Mouse (Mus musculus) megakaryocyte-erythroid progenitor cell, adult 5-6 weeks (primary cell): ENCODE measurements around the gene Kel. TPM values are rescaled to one million over a fixed set of nuclear protein-coding genes. Genes with fewer than 3 reads are reported as not detected.

ENCODE experiments used
- ATAC-seq: replicated peaks from 2 replicates; pipeline ENCODE4 v1.8.0; 2016; ENCODE audit warnings: mild to moderate bottlenecking, inconsistent platforms; ENCODE audit not compliant: severe bottlenecking, poor library complexity, low FRiP score, low TSS enrichment
- total RNA-seq, 2 experiments: library from RNA; stranded (forward) in 1 of 2; stranded (reverse) in 1 of 2; fragments of 200-1000, 215-1000 nt in 1 of 2; fragments of >200 nt in 1 of 2; fragmentation: Nextera tagmentation in 1 of 2; gene quantifications; 2 replicates each; pipeline ENCODE4 v1.2.3; 2014 to 2017

Kel gene
- total RNA-seq, 2 experiments from 2014 or later, result 132 to 549 TPM

- peak; percentile 66 for ATAC-seq
Observed at GRCm38 (mm10) chr6:41654648-41655047, 49.5 kb downstream of the Kel start.

GRCm38 (mm10) chr6:41653173-41653572, 51.0 kb downstream of the Kel start:
- no peak for ATAC-seq

DNA sequence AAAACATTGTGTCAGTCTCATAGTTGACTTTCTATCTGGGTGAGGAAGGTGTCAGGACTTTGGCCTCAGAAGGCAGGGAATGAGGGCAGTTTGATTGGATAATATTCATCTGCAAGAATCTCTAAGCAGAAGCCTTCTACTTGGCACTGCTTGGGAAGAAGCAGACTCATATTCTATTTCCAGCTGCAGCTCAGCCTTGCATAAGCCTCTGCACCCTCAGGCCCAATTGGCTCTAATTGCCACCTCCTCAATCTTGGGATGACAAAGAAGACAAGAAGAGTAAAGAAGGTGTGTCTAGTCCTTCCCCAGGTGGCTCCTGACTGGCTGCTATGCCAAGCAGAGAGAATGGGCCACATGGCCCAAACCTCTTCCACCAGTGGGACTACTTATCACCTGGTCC, 57.5 kb downstream of the Kel start:
- no peak for ATAC-seq

- ATAC-seq, result no peak
Observed at GRCm38 (mm10) chr6:41646220-41646619, 57.9 kb downstream of the Kel start.

DNA sequence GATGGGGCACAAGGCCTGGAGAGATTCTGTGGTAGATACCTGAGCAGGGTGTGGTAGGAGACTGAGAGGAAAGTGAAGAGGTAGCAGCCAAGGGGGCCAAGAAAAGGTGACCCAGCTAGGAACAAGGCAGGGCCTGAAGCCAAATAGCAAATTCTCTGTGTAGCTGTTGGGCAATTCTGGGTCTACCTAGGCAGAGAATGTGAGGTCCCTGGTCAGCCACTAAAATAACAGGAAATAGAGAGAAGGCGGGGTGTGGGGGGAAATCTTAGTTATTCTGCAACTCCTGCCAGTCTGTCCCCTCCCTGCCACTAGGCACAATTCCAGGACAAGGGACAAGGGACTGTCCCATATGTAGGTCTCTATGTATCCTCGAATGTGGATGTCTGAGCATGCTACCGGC, 60.9 kb downstream of the Kel start:
- no peak for ATAC-seq

GRCm38 (mm10) chr6:41642765-41643164, 61.4 kb downstream of the Kel start:
- no peak for ATAC-seq

DNA sequence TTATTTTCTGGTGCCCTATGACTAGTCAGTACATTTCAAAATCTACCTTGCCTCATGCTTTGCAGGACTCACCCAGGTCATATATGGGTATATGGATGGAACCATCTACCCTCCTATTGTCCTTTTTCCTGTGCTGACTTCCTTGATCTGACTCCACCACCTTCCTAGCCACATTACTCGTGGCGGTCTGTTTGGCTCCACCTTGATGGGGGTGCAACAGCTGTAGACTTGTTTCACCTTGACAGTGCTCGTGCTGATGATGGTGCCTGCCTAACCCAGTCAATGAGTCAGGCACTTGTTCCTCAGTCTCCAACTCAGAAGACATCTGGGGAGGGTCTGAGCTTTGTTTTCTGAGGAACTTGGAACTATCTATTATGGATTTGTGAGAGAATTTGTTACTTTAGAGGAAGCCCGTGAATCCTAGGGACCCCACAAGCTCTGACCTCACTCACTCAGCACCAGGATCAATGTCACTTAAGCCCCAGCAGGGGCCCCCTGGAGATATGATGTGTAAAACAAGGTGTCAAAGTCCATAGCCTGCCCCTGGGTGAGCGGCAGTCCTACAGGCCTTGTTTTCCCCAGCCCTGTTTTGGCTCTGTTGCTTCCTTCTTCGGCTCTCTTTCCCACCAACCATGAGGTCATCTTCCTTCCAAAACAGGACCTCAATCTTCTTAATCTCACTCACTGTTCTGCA, 62.8 kb downstream of the Kel start:
- ATAC-seq, result no peak

GRCm38 (mm10) chr6:41640449-41640848, 63.7 kb downstream of the Kel start:
- no peak for ATAC-seq

DNA sequence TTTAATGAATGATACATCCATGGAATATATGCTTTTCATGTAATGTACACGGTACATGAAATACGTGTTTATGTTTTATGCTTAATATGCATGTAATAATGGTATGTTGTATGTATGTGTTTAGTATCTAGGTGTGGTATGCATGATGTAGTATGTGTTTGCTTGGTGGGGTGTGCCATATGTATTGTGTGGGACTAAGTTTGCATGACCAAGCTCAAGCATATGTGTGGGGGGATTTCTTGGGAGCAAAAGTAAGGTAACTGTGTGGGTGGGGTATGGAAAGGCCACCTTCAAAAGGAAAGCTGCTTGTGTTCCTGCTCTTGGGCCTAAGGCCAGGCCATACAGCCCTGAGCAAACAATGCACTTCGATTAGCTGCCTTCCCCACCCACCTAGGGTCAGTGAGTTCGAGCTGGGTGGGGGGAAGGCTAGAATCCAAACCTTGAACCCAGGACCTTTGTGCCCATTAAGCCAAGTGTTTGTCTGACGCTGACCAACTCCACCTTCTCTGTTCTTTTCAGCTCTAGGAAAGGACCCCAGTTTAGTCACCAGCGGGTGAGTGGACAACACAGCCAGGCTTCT, 66.1 kb downstream of the Kel start:
- ATAC-seq, result no peak

DNA sequence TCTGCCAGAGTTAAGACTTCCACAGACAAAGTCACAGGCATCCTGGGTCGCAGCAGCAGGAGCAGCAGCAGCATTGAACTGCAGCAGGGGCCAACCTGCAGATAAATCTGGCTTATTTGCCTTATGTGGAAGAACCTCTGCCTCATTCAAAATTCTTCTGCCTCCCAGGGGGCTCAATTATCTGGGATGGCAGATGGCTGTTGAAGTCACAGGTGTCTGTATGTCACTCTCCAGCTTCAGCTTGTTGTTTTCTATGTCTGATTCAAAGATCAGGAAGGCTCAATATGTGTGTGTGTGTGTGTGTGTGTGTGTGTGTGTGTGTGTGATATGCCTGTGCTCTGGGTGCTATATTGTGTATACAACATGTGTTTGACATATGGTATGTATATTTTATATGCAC, 66.7 kb downstream of the Kel start:
- ATAC-seq, result no peak

Other genes starting within 250 kb of the Kel start
- not detected in 2 replicates for gene Prss1, start 245.4 kb downstream of the Kel start, total RNA-seq (2014; fragmentation: Nextera tagmentation)
- not detected in 2 replicates for gene Prss1, start 245.4 kb downstream of the Kel start, total RNA-seq (2017)
- not detected in 2 replicates for gene Prss2, start 182.6 kb downstream of the Kel start, total RNA-seq (2014; fragmentation: Nextera tagmentation)
- gene Prss2, start 182.6 kb downstream of the Kel start, total RNA-seq (2017), result not detected in 2 replicates
- 1.5 and 12.2 TPM in 2 replicates for gene Ephb6, start 98.9 kb downstream of the Kel start, total RNA-seq (2014; fragmentation: Nextera tagmentation)
- 4.3 and 7.2 TPM in 2 replicates for gene Ephb6, start 98.9 kb downstream of the Kel start, total RNA-seq (2017)
- not detected in 2 replicates for gene Trpv6, start 67.9 kb downstream of the Kel start, total RNA-seq (2014; fragmentation: Nextera tagmentation)
- gene Trpv6, start 67.9 kb downstream of the Kel start, total RNA-seq (2017), result not detected in 2 replicates
- gene Trpv5, start 23.6 kb downstream of the Kel start, total RNA-seq (2014; fragmentation: Nextera tagmentation), result 0.82 and 1.5 TPM in 2 replicates
- 1.0 TPM in 1 of 2 replicates, not detected in the other for gene Trpv5, start 23.6 kb downstream of the Kel start, total RNA-seq (2017)
- gene Llcfc1, start 19.9 kb downstream of the Kel start, total RNA-seq (2014; fragmentation: Nextera tagmentation), result not detected in 2 replicates
- gene Llcfc1, start 19.9 kb downstream of the Kel start, total RNA-seq (2017), result not detected in 2 replicates
- not detected in 2 replicates for gene Olfr459, start 70.8 kb upstream of the Kel start, total RNA-seq (2014; fragmentation: Nextera tagmentation)
- not detected in 2 replicates for gene Olfr459, start 70.8 kb upstream of the Kel start, total RNA-seq (2017)
- not detected in 2 replicates for gene Pip, start 143.2 kb upstream of the Kel start, total RNA-seq (2014; fragmentation: Nextera tagmentation)
- gene Pip, start 143.2 kb upstream of the Kel start, total RNA-seq (2017), result not detected in 2 replicates
- gene Sval2, start 148.7 kb upstream of the Kel start, total RNA-seq (2014; fragmentation: Nextera tagmentation), result not detected in 2 replicates
- not detected in 2 replicates for gene Sval2, start 148.7 kb upstream of the Kel start, total RNA-seq (2017)
- gene Sval1, start 247.3 kb upstream of the Kel start, total RNA-seq (2014; fragmentation: Nextera tagmentation), result not detected in 2 replicates
- gene Sval1, start 247.3 kb upstream of the Kel start, total RNA-seq (2017), result not detected in 2 replicates